Mouse (Mus musculus): ENCODE measurements around the gene Slc37a1. TPM values are rescaled to one million over a fixed set of nuclear protein-coding genes. Genes with fewer than 3 reads are reported as not detected.

Gene Slc37a1
- polyA plus RNA-seq, 1 experiment from 2014 or later = 4.3 TPM

DNA sequence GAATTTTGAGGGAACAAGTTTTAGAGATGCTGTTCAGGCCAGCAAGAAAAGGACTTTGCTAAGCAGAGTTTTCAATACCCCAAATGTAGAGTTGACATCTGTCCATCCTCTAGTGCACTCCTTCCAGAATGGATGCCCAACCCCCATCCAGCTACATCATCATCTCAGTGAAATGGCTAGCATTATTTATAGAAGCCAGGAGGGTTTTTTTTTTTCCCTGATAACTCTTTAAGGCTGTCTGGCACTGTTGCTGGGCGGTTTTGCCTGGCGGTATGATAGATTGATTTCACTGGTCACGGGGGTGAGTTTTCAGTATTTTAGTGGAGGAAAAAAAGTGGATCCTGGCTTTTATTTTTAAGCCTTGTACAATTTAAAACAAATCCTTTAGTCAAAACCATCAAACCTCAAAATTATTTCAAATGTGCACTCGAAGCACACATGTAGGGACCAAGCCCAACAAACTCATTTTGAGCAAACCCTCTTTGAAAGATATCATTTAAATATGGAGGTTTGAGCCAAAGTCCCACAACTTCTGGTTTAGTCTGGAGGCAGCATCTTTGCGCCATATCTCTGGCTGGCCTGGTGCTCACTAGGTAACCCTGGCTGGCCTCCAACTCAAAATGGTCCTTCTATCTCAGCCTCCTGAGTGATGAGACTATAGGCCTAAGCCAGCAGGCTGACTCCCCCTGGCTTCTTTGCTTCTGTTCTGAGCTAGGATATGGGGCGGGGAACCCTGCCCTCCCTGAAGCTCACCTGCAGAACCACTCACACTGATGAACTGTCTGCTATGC is 12.0 kb downstream of the Slc37a1 start:
- DNase-seq (no peak), ATAC-seq (no peak)
- Histone ChIP-seq H3K9ac (replicated peaks) (no peak overlapping the region), H3K4me3 (ENCODE audit: low read depth, low read length) (no peak overlapping the region), H3K4me2 (ENCODE audit: low read depth, low read length) (no peak overlapping the region), H3K4me1 (ENCODE audit: insufficient read depth) (peaks cover 26% of the 10 kb centered on the region), H3K27ac (ENCODE audit: low read depth) (no peak overlapping the region), H3K27me3 (ENCODE audit: insufficient read depth, low read length) (no peaks in the 10 kb centered on the region), H3K36me3 (replicated peaks; ENCODE audit: insufficient read depth, low read length) (peaks cover 4% of the 10 kb centered on the region; the same call in 1 of the 2 replicates), H3K9me3 (ENCODE audit: low read length) (no peaks in the 10 kb centered on the region)
- WGBS (ENCODE audit: insufficient replicate concordance) = 75% methylated on average over 6 of the region's 6 CpGs
- TF ChIP-seq EP300 (IDR thresholded peaks at IDR 0.05; ENCODE audit: low read depth) (no peak), CTCF (IDR thresholded peaks at IDR 0.05; ENCODE audit: low read depth) (no peak)

DNA sequence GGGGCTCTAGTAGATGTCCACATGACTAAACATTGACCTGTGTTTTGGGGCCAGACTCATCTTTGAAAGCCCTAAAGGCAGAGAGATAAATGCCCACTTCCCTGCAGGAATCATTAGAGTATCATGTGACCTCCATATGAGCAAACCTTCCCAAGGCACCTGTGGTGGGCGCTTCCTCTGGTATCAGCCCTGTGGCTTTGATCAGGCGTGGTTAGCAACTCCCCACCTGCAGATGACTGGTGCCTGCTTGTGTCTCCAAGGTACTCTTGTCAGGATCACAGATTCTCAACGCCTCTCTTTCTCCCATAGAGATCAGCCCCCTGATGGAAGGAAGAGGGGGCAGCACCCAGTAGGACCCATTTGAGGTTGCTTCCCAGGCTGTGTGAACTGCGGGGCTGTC is 13.4 kb downstream of the Slc37a1 start:
- ATAC-seq = no peak
- DNase-seq = no peak
- TF ChIP-seq EP300 (IDR thresholded peaks at IDR 0.05; ENCODE audit: low read depth) (no peak), CTCF (IDR thresholded peaks at IDR 0.05; ENCODE audit: low read depth) (no peak)
- no peak overlapping the region for H3K4me3 ChIP-seq (ENCODE audit: low read depth, low read length)
- peaks cover 26% of the 10 kb centered on the region for H3K4me1 ChIP-seq (ENCODE audit: insufficient read depth)
- no peak overlapping the region for H3K27ac ChIP-seq (ENCODE audit: low read depth)
- no peak overlapping the region for H3K9ac ChIP-seq (replicated peaks)
- WGBS (ENCODE audit: insufficient replicate concordance) = 76% methylated on average over 4 of the region's 4 CpGs
- no peaks in the 10 kb centered on the region for H3K9me3 ChIP-seq (ENCODE audit: low read length)
- H3K36me3 ChIP-seq (replicated peaks; ENCODE audit: insufficient read depth, low read length) = peaks cover 5% of the 10 kb centered on the region; the same call in 1 of the 2 replicates
- no peaks in the 10 kb centered on the region for H3K27me3 ChIP-seq (ENCODE audit: insufficient read depth, low read length)
- no peak overlapping the region for H3K4me2 ChIP-seq (ENCODE audit: low read depth, low read length)

DNA sequence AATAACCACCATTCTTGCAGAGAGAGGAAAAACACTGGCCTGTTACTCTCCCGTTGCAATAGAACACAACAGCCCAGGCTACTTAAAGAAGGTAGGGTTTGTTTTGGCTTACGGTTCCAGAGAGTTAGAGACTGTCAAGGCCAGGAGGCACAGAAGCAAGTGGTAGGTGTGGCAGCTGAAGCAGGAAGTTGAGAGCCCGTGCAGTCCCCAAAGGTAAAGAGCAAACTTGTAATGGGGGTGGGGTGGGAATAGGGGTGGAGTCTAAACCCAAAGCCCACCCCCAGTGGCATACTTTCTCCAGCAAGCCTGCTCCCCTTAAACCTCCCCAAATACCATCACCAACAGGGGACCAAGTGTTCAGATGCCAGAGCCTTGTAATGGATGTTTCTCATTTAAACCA is 14.1 kb downstream of the Slc37a1 start:
- no peak overlapping the region for H3K9ac ChIP-seq (replicated peaks)
- H3K4me3 ChIP-seq (ENCODE audit: low read depth, low read length) = no peak overlapping the region
- 61% methylated on average over 3 of the region's 3 CpGs for WGBS (ENCODE audit: insufficient replicate concordance)
- no peak overlapping the region for H3K27ac ChIP-seq (ENCODE audit: low read depth)
- no peaks in the 10 kb centered on the region for H3K27me3 ChIP-seq (ENCODE audit: insufficient read depth, low read length)
- TF ChIP-seq CTCF (IDR thresholded peaks at IDR 0.05; ENCODE audit: low read depth) (no peak), EP300 (IDR thresholded peaks at IDR 0.05; ENCODE audit: low read depth) (no peak)
- no peaks in the 10 kb centered on the region for H3K9me3 ChIP-seq (ENCODE audit: low read length)
- no peak overlapping the region for H3K4me2 ChIP-seq (ENCODE audit: low read depth, low read length)
- DNase-seq (no peak), ATAC-seq (no peak)
- peaks cover 26% of the 10 kb centered on the region for H3K4me1 ChIP-seq (ENCODE audit: insufficient read depth)
- peaks cover 5% of the 10 kb centered on the region; the same call in 1 of the 2 replicates for H3K36me3 ChIP-seq (replicated peaks; ENCODE audit: insufficient read depth, low read length)

DNA sequence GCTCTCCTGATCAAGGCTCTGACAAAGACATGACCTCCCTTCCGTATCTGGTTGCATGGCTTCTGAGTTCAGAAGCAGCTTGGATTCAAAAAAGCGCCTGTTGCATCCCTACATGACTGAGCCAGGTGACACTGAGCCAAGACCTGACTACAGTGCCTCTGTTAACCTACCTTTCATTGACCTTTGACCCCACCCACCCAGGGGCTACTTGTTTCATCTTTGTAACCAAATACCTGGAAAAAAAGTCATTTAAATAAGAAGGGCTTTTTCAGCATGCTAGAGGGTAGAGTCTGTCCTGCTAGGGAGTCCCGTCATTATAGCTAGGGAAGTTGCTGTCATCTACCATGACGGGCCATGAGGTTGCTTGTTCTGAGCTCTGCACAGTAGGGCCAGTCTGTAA is 16.8 kb downstream of the Slc37a1 start:
- TF ChIP-seq EP300 (IDR thresholded peaks at IDR 0.05; ENCODE audit: low read depth) = no peak
- TF ChIP-seq CTCF (IDR thresholded peaks at IDR 0.05; ENCODE audit: low read depth) = no peak
- 80% methylated on average over 4 of the region's 4 CpGs for WGBS (ENCODE audit: insufficient replicate concordance)
- Histone ChIP-seq H3K4me3 (ENCODE audit: low read depth, low read length) (no peak overlapping the region), H3K9me3 (ENCODE audit: low read length) (no peaks in the 10 kb centered on the region), H3K4me2 (ENCODE audit: low read depth, low read length) (no peak overlapping the region), H3K27ac (ENCODE audit: low read depth) (no peak overlapping the region), H3K36me3 (replicated peaks; ENCODE audit: insufficient read depth, low read length) (peaks cover 13% of the 10 kb centered on the region; the same call in 1 of the 2 replicates), H3K4me1 (ENCODE audit: insufficient read depth) (peaks cover 22% of the 10 kb centered on the region), H3K27me3 (ENCODE audit: insufficient read depth, low read length) (no peaks in the 10 kb centered on the region), H3K9ac (replicated peaks) (no peak overlapping the region)
- no peak for ATAC-seq
- DNase-seq = no peak

DNA sequence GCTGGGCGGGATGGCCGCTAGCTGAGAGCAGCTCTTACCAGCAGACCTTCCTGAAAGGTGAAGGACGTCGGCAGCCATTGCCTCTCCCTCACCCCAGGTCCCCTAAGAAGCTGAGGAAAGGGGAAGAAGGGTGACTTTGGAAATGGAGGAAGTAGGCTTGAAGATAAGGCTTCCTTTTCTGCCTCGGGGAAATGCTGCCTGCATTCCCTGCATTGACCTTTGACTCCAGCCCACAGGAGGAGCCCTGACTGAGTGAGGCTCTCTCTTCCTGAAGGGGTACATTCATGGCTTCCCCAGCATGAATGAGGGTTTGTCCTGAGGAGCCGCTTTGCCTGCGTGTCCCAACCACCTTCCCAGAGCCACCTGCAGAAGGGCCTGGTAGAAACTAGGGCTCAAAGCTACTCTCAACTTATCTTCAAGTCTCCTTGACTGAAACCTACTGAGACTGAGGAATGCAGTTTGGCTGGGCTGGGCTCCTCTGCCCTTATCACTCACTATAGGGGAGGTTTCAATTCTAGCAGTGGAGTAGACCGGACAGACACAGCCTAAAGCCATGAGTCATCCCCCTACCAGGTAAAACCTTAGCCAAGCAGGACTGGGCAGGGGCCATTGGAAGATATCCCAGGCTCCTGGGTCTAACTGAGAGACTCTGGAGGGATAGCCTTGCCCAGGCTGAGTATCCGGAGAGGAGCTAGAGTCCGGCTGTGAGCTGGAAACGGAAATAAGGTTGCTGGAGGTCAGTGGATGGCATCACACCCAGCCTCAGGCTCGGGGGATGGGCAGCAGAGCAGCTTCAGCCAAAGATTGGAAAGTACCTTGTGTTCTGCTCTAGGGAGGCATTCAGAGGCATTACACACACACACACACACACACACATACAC is 18.5 kb downstream of the Slc37a1 start:
- TF ChIP-seq EP300 (IDR thresholded peaks at IDR 0.05; ENCODE audit: low read depth) (no peak), CTCF (IDR thresholded peaks at IDR 0.05; ENCODE audit: low read depth) (no peak)
- ATAC-seq (peak; percentile 88), DNase-seq (peak; percentile 75)
- Histone ChIP-seq H3K36me3 (replicated peaks; ENCODE audit: insufficient read depth, low read length) (peaks cover 19% of the 10 kb centered on the region; the same call in 1 of the 2 replicates), H3K4me2 (ENCODE audit: low read depth, low read length) (peak overlapping the region; percentile 52), H3K27ac (ENCODE audit: low read depth) (peak overlapping the region; percentile 72), H3K4me1 (ENCODE audit: insufficient read depth) (peaks cover 22% of the 10 kb centered on the region), H3K4me3 (ENCODE audit: low read depth, low read length) (no peak overlapping the region), H3K9me3 (ENCODE audit: low read length) (no peaks in the 10 kb centered on the region), H3K27me3 (ENCODE audit: insufficient read depth, low read length) (no peaks in the 10 kb centered on the region), H3K9ac (replicated peaks) (0 out of 2 replicates have a peak overlapping the region, but pooled peaks have one; percentile 32)
- 37% methylated on average over 12 of the region's 12 CpGs for WGBS (ENCODE audit: insufficient replicate concordance)

DNA sequence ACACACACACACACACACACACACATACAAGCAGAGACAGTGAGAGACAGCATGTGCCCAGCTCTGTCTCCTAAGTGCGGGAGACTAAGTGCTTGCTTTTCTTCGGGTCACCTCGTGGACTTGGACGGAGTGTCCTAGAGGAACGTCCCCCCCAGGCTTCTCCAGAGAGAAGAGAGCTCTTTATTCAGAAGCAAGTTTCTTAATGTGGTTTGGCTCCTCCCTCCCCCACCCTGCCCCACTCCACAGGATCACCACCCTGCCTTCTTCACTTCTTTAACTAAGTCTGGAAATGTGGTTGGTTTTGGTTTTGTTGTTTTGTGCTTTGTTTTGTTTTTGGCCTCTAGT is 19.2 kb downstream of the Slc37a1 start:
- H3K9me3 ChIP-seq (ENCODE audit: low read length) = no peaks in the 10 kb centered on the region
- no peak; the same call in 1 of the 2 replicates for ATAC-seq
- no peak overlapping the region for H3K9ac ChIP-seq (replicated peaks)
- H3K27me3 ChIP-seq (ENCODE audit: insufficient read depth, low read length) = no peaks in the 10 kb centered on the region
- WGBS (ENCODE audit: insufficient replicate concordance) = 49% methylated on average over 5 of the region's 5 CpGs
- no peak for DNase-seq
- H3K4me1 ChIP-seq (ENCODE audit: insufficient read depth) = peaks cover 22% of the 10 kb centered on the region
- H3K36me3 ChIP-seq (replicated peaks; ENCODE audit: insufficient read depth, low read length) = peaks cover 19% of the 10 kb centered on the region; the same call in 1 of the 2 replicates
- peak overlapping the region; percentile 72 for H3K27ac ChIP-seq (ENCODE audit: low read depth)
- 0 out of 2 replicates have a peak overlapping the region, but pooled peaks have one; percentile 52 for H3K4me2 ChIP-seq (ENCODE audit: low read depth, low read length)
- no peak for TF ChIP-seq CTCF (IDR thresholded peaks at IDR 0.05; ENCODE audit: low read depth)
- TF ChIP-seq EP300 (IDR thresholded peaks at IDR 0.05; ENCODE audit: low read depth) = no peak
- no peak overlapping the region for H3K4me3 ChIP-seq (ENCODE audit: low read depth, low read length)

Measured in liver, postnatal 0 days (tissue).